Mouse (Mus musculus) myocyte (in vitro differentiated cells): ENCODE data around the gene Ccdc71.

Source experiments
- CEBPB ChIP-seq: IDR thresholded peaks from 2 replicates; pipeline ENCODE4 v1.6.1; 2011; ENCODE audit warnings: mild to moderate bottlenecking, moderate library complexity; ENCODE audit not compliant: poor library complexity, insufficient read depth, severe bottlenecking
- E2F4 ChIP-seq: IDR thresholded peaks from one replicate; pipeline ENCODE4 v1.6.1; 2011; ENCODE audit warnings: mild to moderate bottlenecking, control low read depth, moderate library complexity; ENCODE audit not compliant: insufficient read depth
- MAX ChIP-seq: IDR thresholded peaks from one replicate; pipeline ENCODE4 v1.6.1; 2011; ENCODE audit warnings: low read depth, mild to moderate bottlenecking, control low read depth
- MYOD1 ChIP-seq, 3 experiments: IDR thresholded peaks; one replicate each; pipeline ENCODE4 v1.6.1; 2011; ENCODE audit warnings: control low read depth in 2 of 3, low read depth in 2 of 3, mild to moderate bottlenecking in 2 of 3, moderate library complexity in 1 of 3; ENCODE audit not compliant: insufficient read length in 2 of 3, control insufficient read depth in 1 of 3
- MYOG ChIP-seq, 3 experiments: IDR thresholded peaks; one replicate each; pipeline ENCODE4 v1.6.1; 2011; ENCODE audit warnings: control low read depth in 2 of 3, low read depth in 2 of 3, mild to moderate bottlenecking in 2 of 3; ENCODE audit not compliant: insufficient read length in 2 of 3, control insufficient read depth in 1 of 3, insufficient read depth in 1 of 3
- POLR2A ChIP-seq: IDR thresholded peaks from one replicate; pipeline ENCODE4 v1.6.1; 2011; ENCODE audit warnings: low read depth, mild to moderate bottlenecking, control low read depth, moderate library complexity; ENCODE audit not compliant: insufficient read length
- POLR2AphosphoS2 ChIP-seq: IDR thresholded peaks from one replicate; pipeline ENCODE4 v1.6.1; 2011; ENCODE audit warnings: low read depth, control low read depth; ENCODE audit not compliant: insufficient read length
- REST ChIP-seq: IDR thresholded peaks from one replicate; pipeline ENCODE4 v1.6.1; 2011; ENCODE audit warnings: mild to moderate bottlenecking, control low read depth, moderate library complexity; ENCODE audit not compliant: insufficient read depth, insufficient read length
- SRF ChIP-seq: IDR thresholded peaks from one replicate; pipeline ENCODE4 v1.6.1; 2011; ENCODE audit warnings: low read depth; ENCODE audit not compliant: control insufficient read depth, insufficient read length
- TCF12 ChIP-seq: IDR thresholded peaks from one replicate; pipeline ENCODE4 v1.6.1; 2011; ENCODE audit warnings: mild to moderate bottlenecking, control low read depth; ENCODE audit not compliant: poor library complexity, insufficient read depth, severe bottlenecking
- TCF3 ChIP-seq: IDR thresholded peaks from one replicate; pipeline ENCODE4 v1.6.1; 2011; ENCODE audit warnings: low read depth, control low read depth; ENCODE audit not compliant: insufficient read length
- USF1 ChIP-seq: IDR thresholded peaks from one replicate; pipeline ENCODE4 v1.6.1; 2011; ENCODE audit warnings: low read depth, mild to moderate bottlenecking, control low read depth, moderate library complexity

DNA sequence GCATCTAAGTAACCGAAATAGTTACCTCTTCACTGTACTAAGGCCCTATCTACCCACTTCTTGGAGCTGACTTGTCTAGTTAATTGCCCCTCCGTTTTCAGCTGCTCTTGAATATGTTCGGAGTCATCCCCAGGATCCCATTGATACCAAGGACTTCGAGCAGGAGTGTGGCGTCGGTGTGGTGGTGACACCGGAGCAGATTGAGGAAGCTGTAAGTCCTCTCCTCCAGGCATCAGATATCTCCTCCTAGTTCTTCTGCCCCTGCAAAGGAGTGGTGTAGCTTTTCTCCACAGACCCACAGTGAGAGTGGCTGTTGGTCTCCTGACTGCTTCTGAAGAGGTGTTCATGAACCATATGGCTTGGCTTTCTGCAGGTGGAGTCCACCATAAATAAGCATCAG, 48.4 kb downstream of the Ccdc71 start:
- TF ChIP-seq POLR2A (no peak), TCF3 (no peak), USF1 (no peak), MAX (no peak), SRF (no peak), TCF12 (no peak), MYOG (IDR thresholded peaks at IDR 0.05; ENCODE audit: control insufficient read depth in 1 of 3, insufficient read depth in 1 of 3, insufficient read length in 2 of 3, low read depth in 2 of 3) (no peak), E2F4 (no peak), POLR2AphosphoS2 (no peak), CEBPB (no peak), MYOD1 (IDR thresholded peaks at IDR 0.05; ENCODE audit: control insufficient read depth in 1 of 3, insufficient read length in 2 of 3, low read depth in 2 of 3) (no peak), REST (no peak)
